Mouse (Mus musculus) MEL (cell line): Measurements from ENCODE around the gene Eed.

Experiments used
- CHD2 ChIP-seq: IDR thresholded peaks from 2 replicates; pipeline ENCODE4 v1.6.1; 2011; ENCODE audit warnings: low read length, improper control_type of control experiment
- CTCF ChIP-seq, 3 experiments: IDR thresholded peaks in 2 of 3; conservative IDR thresholded peaks in 1 of 3; 2 replicates each; pipeline ENCODE4 v1.5.1; 2011 to 2012; ENCODE audit warnings: low read length in 3 of 3, low read depth in 2 of 3, mild to moderate bottlenecking in 2 of 3, improper control_type of control experiment in 1 of 3, inconsistent platforms in 1 of 3, mixed read lengths in 1 of 3, moderate library complexity in 1 of 3; ENCODE audit not compliant: control insufficient read depth in 1 of 3, insufficient read depth in 1 of 3, poor library complexity in 1 of 3, severe bottlenecking in 1 of 3
- MAX ChIP-seq: IDR thresholded peaks from 2 replicates; pipeline ENCODE4 v1.6.1; 2011; ENCODE audit warnings: low read length, improper control_type of control experiment
- MEF2A ChIP-seq: IDR thresholded peaks from 2 replicates; pipeline ENCODE4 v1.6.1; 2014; ENCODE audit warnings: low read depth, mild to moderate bottlenecking, inconsistent platforms, low read length, improper control_type of control experiment; ENCODE audit not compliant: poor library complexity, insufficient replicate concordance, severe bottlenecking; ENCODE audit errors: extremely low read depth
- POLR2A ChIP-seq, 2 experiments: IDR thresholded peaks; 2 replicates each; pipeline ENCODE4 v1.6.1; 2011 to 2012; ENCODE audit warnings: low read length in 2 of 2, mild to moderate bottlenecking in 2 of 2, control low read depth in 1 of 2, improper control_type of control experiment in 1 of 2, low read depth in 1 of 2, moderate library complexity in 1 of 2; ENCODE audit not compliant: control insufficient read depth in 1 of 2, insufficient read depth in 1 of 2, poor library complexity in 1 of 2
- TAL1 ChIP-seq: IDR thresholded peaks from 2 replicates; pipeline ENCODE4 v1.6.1; 2012; ENCODE audit warnings: mild to moderate bottlenecking, inconsistent platforms, low read length, moderate library complexity, mixed read lengths
- ZC3H11A ChIP-seq: IDR thresholded peaks from 2 replicates; pipeline ENCODE4 v1.6.1; 2012; ENCODE audit warnings: low read depth, mild to moderate bottlenecking, inconsistent platforms, low read length, improper control_type of control experiment
- ZKSCAN1 ChIP-seq: IDR thresholded peaks from 2 replicates; pipeline ENCODE4 v1.6.1; 2012; ENCODE audit warnings: low read depth, mild to moderate bottlenecking, inconsistent platforms, low read length, improper control_type of control experiment, moderate library complexity
- ZMIZ1 ChIP-seq: IDR thresholded peaks from 2 replicates; pipeline ENCODE4 v1.6.1; 2012; ENCODE audit warnings: low read depth, mild to moderate bottlenecking, inconsistent platforms, low read length, improper control_type of control experiment, moderate library complexity

DNA sequence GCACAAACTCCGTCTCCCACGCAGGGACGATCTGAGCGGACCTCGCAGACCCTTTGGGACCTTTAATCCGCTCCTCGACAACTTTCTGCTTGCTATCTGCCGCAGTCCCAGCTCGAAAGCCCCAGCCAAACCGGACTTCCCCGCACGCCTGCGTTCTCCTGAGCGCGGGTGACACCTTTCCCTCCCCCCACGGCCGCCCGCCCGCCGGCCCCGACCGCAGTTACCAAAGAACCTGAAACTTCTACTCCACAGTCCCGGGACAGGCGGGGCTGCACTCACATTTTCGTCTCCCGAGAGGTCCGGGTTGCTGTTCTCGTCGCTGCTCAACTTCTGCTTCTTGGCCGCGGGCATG lies 674 bp downstream of the Eed start:
- TF ChIP-seq CHD2 (no peak), CTCF (IDR thresholded peaks at IDR 0.05 in 2 of 3, conservative IDR thresholded peaks at IDR 0.05 in 1 of 3; ENCODE audit: control insufficient read depth in 1 of 3, insufficient read depth in 1 of 3, low read depth in 2 of 3, low read length in 3 of 3, poor library complexity in 1 of 3, severe bottlenecking in 1 of 3) (no peak), ZC3H11A (no peak), MAX (no peak), ZMIZ1 (no peak), ZKSCAN1 (no peak), MEF2A (no peak), POLR2A (IDR thresholded peaks at IDR 0.05; ENCODE audit: control insufficient read depth in 1 of 2, insufficient read depth in 1 of 2, low read depth in 1 of 2, low read length in 2 of 2, poor library complexity in 1 of 2) (no peak), TAL1 (no peak)
